Mouse (Mus musculus): Measurements from ENCODE around the gene Dbndd2.

Dbndd2 gene

DNA sequence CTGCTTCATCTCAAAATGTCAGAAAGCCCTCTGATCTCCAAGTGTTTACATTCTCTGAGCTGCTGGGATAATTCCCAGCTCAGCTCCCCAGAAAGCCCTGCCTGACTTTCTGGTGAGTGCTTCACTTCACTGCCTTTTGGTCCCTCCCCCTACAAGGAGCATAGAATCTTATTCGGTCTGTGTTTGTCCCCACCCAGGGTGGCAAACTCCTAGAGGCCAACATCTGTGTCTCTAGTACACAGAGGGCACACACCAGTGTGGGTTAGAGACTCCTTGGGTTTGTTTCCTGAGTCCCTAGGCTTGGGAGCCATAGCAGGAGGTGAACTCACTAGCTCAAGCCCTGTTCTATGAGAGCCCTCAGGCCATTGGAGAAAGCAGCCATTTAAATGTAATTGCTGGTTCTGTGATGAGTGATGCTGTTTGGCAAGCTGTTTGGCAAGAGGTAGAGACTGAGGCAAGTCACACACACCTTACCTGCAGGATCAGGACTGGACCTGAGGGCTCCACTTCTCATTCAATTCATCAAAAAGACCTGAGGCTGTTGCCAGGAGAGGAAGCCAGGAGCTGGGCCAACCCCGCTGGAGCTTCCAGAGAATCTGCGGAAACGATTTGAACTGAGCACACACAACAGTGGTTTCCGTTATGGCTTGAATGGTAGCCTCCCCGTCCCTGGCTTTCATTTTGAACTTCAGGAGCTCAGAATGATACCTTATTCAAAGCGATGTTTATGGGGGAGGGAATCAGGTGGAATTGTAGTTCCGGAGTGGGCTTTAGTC, 54.9 kb downstream of the Dbndd2 start:
- DNase-seq (ENCODE audit: low read depth, low spot score): no peak

DNA sequence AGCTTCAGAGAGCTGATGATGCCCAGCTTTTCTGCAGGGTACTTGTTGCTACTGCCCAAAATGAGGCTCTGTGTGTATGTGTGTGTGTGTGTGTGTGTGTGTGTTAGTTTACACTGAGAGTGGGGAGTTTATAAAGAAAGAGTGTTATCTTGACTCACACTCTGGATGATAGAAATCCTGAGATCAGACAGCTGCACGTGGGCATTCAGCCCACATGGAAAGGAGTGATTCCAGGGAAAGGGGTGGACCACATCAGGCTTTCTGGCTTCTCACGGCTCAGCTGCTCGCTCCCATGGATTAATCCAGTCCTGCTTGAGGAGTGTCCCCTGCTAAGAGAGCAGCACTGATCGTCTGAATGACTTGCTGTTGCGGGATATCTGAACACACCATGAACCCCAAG, 56.2 kb downstream of the Dbndd2 start:
- DNase-seq (ENCODE audit: low read depth, low spot score): no peak

DNA sequence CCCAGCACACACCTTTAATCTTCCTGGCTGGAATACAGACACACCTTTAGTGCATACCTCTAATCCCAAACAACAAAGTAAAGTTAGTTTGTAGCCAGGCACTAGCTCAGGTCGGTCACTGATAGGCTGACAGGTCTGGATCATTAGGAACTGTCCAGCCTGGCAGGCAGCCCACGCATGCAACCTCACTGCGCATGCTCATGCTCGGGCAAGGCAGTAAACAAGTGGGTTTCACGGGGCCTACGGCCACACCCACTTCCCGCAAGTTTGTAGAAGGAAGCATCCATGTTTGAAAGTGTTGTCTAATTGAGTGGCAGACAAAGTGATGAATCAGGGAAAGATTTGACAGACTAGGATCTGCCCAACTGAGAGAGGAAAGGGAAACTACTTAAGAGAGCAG, 56.7 kb downstream of the Dbndd2 start:
- DNase-seq (ENCODE audit: low read depth, low spot score): peak; percentile 57
